Mouse (Mus musculus): ENCODE data around the gene Ptov1.

DNA sequence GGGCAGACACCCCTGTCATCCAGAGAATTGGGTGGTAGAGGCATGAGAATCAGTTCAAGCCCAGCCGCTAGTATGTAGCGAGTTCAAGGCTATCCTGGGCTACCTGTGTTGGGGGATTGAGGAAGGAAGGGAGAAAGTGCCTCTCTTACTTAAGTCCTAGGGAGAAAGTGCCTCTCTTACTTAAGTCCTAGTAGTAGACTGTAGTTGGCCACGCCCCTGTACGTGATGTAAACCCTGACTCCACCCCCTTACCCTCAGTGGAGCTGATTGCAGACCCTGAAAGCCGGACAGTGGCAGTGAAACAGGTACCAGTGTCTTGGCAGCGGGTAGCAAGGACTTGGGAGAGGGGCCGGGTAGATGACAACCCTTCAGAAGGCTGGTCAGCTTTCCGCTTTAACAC lies 11.7 kb downstream of the Ptov1 start:
- TF ChIP-seq POLR2A (IDR thresholded peaks at IDR 0.05; ENCODE audit: low read depth, low read length) (no peak), CTCF (conservative IDR thresholded peaks at IDR 0.05; ENCODE audit: insufficient read depth, insufficient read length, low read depth, low read length) (no peak)

All from kidney, adult 2 months (tissue).